In the genomic region with DNA sequence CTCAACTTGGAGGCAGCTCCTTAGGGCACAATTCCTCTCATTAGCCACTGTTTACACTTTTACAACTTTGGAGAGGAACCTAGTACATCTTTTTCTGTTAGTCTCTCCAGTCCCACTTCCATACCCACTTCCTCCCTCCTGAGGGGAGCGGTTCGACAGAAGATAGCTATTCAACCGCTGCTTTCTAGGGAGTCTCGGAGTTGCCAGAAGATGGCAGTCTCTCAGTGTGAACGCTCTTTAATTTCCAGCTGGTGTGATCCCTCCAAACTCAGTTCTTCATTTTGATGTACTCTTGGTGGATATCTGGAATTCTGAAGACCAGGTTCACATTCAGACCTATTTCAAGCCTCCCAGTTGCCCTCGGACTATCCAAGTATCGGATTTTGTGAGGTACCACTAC, we compare ENCODE assay signal across 9 mouse cellular contexts. TPM values are rescaled to one million over a fixed set of nuclear protein-coding genes. Genes with fewer than 3 reads are reported as not detected.
A peak's percentile ranks its signal among the peaks of the same experiment; 100 is the strongest.
DNase-seq lines count a peak whose midpoint lies in the region; ATAC-seq lines count a peak whose summit lies in the region.
"Had no signal": no experiment of that assay in that cellular context is flagged by ENCODE, and none has a peak within 500 bp of the region (broad histone marks: within the 10 kb centered on the region; RNA-seq: fewer than 3 reads in every experiment).

No protein-coding gene starts in this region.

- ATAC-seq in frontal cortex, adult (ENCODE audit: low TSS enrichment), result peak; percentile 91
- peak; percentile 68 for ATAC-seq in erythroid progenitor cell, adult 5-6 weeks (replicated peaks; ENCODE audit: low FRiP score, poor library complexity, severe bottlenecking)

- no peak for DNase-seq in frontal cortex, postnatal 10 days (ENCODE audit: low spot score in 2 of 2)
- peak; percentile 11 for DNase-seq in layer of hippocampus, adult 9-11 months
- DNase-seq in layer of hippocampus, postnatal 14 days (ENCODE audit: low spot score in 2 of 2), result no peak
- DNase-seq in 416B (ENCODE audit: low read depth), result peak; percentile 65
- DNase-seq in testis, postnatal 10 days (ENCODE audit: low spot score), result no peak
- no peak for DNase-seq in urinary bladder, postnatal 4 days (ENCODE audit: low spot score in 2 of 2)
- DNase-seq: cerebellum, adult 9-11 months had no signal

RNA-seq across cellular contexts. Expression of gene Fkbp9, which starts 18.5 kb away (rescaled TPM):
- total RNA-seq in layer of hippocampus, postnatal 14 days (2021), result 10 to 100 TPM; 34.7 to 38.7 TPM
- total RNA-seq in erythroid progenitor cell, adult 5-6 weeks (2015; ENCODE audit: low replicate concordance), result 2.9 TPM in 1 of 2 replicates, not detected in the other
- total RNA-seq in erythroid progenitor cell, adult 5-6 weeks (2017; ENCODE audit: low replicate concordance), result 0.68 and 1.9 TPM in 2 replicates

RNA-seq across cellular contexts. Expression of gene Kbtbd2, which starts 52.7 kb away (rescaled TPM):
- total RNA-seq in layer of hippocampus, postnatal 14 days (2021), result 10 to 100 TPM; 44.4 TPM
- 42.5 and 44.9 TPM in 2 replicates for total RNA-seq in erythroid progenitor cell, adult 5-6 weeks (2015; ENCODE audit: low replicate concordance)
- total RNA-seq in erythroid progenitor cell, adult 5-6 weeks (2017; ENCODE audit: low replicate concordance), result 45.8 and 67.0 TPM in 2 replicates

Comparison
In these comparisons a context has a peak if more than half of its experiments do, and no peak if none do; other contexts are left out.
1. DNase-seq: peak in layer of hippocampus, adult 9-11 months (single experiment) and 416B (single experiment); none in frontal cortex, postnatal 10 days (0 of 2), layer of hippocampus, postnatal 14 days (0 of 2), testis, postnatal 10 days (single experiment) and urinary bladder, postnatal 4 days (0 of 2).
2. RNA of gene Fkbp9, which starts 18.5 kb away (total RNA-seq): 34.7 to 38.7 TPM in layer of hippocampus, postnatal 14 days; 0.68 to 2.9 TPM in erythroid progenitor cell, adult 5-6 weeks; every median in the first group is over 4 times any median in the second.